Mouse (Mus musculus) brain, embryonic 18.5 days (tissue): ENCODE results near the gene Tln1.
"Not testable (repeated sequence)": the region's sequence is repeated elsewhere in the genome, so short reads cannot be mapped to it uniquely, and the experiment has no call there.

Source experiments
- DNase-seq: peaks from one replicate; pipeline ENCODE4 v3.0.0-alpha.2; 2012; ENCODE audit warnings: low read depth, low spot score

Tln1 gene

GRCm38 (mm10) chr4:43578376-43579204 lies 16.1 kb upstream of the Tln1 start, which contains the start of the genes Rgp1 and Gba2:
Rgp1 (plus strand) TSS chr4:43578715.
Gba2 (minus strand) TSS chr4:43578873.
- DNase-seq: peak; percentile 50

- DNase-seq: no peak
Observed at GRCm38 (mm10) chr4:43577237-43577881, 14.9 kb upstream of the Tln1 start.

GRCm38 (mm10) chr4:43575356-43575755 lies 12.9 kb upstream of the Tln1 start:
- no peak for DNase-seq

GRCm38 (mm10) chr4:43573561-43573960 lies 11.1 kb upstream of the Tln1 start:
- no peak for DNase-seq

GRCm38 (mm10) chr4:43571395-43572045 lies 9.0 kb upstream of the Tln1 start:
- no peak for DNase-seq

GRCm38 (mm10) chr4:43567140-43567539 lies 4.6 kb upstream of the Tln1 start:
- DNase-seq: no peak

- no peak for DNase-seq
Observed at GRCm38 (mm10) chr4:43564231-43564630, 1.7 kb upstream of the Tln1 start.

- no peak for DNase-seq
Observed at GRCm38 (mm10) chr4:43563601-43563875, 1.0 kb upstream of the Tln1 start.

GRCm38 (mm10) chr4:43562769-43563600 lies 494 bp upstream of the Tln1 start:
- no peak for DNase-seq

GRCm38 (mm10) chr4:43561436-43561996 lies 975 bp downstream of the Tln1 start:
- no peak for DNase-seq

- no peak for DNase-seq
Observed at GRCm38 (mm10) chr4:43560976-43561375, 1.5 kb downstream of the Tln1 start.

GRCm38 (mm10) chr4:43560243-43560611 lies 2.3 kb downstream of the Tln1 start:
- DNase-seq: no peak

- DNase-seq: no peak
Observed at GRCm38 (mm10) chr4:43559519-43560242, 2.8 kb downstream of the Tln1 start.

- no peak for DNase-seq
Observed at GRCm38 (mm10) chr4:43558631-43559356, 3.7 kb downstream of the Tln1 start.

- DNase-seq: no peak
Observed at GRCm38 (mm10) chr4:43558028-43558630, 4.4 kb downstream of the Tln1 start.

GRCm38 (mm10) chr4:43555926-43556325 lies 6.6 kb downstream of the Tln1 start:
- no peak for DNase-seq

- no peak for DNase-seq
Observed at GRCm38 (mm10) chr4:43553891-43554290, 8.6 kb downstream of the Tln1 start.

GRCm38 (mm10) chr4:43552437-43552836 lies 10.1 kb downstream of the Tln1 start:
- no peak for DNase-seq

GRCm38 (mm10) chr4:43551854-43552253 lies 10.6 kb downstream of the Tln1 start:
- DNase-seq: not testable (repeated sequence)

- DNase-seq: no peak
Observed at GRCm38 (mm10) chr4:43549055-43549454, 13.4 kb downstream of the Tln1 start.
